Mouse (Mus musculus) MEL (cell line): ENCODE measurements around the gene Hps4. TPM values are rescaled to one million over a fixed set of nuclear protein-coding genes. Genes with fewer than 3 reads are reported as not detected.

ENCODE experiments used
- DNase-seq: peaks from one replicate; pipeline ENCODE4 v3.0.0; 2011; ENCODE audit warnings: low read depth, low spot score
- H3K27ac ChIP-seq: 2 replicates; pipeline ENCODE4 v1.5.1; 2012; ENCODE audit warnings: low read depth, mild to moderate bottlenecking, control low read depth, low read length, moderate library complexity; ENCODE audit not compliant: control insufficient read depth
- H3K27me3 ChIP-seq, 2 experiments: fragments of 150-350 bp in 1 of 2; sonication (generic) in 1 of 2; 2 replicates each; pipeline ENCODE4 v1.6.1; 2012; ENCODE audit warnings: low read length in 2 of 2, mild to moderate bottlenecking in 2 of 2, improper control_type of control experiment in 1 of 2, moderate library complexity in 1 of 2; ENCODE audit not compliant: insufficient read depth in 2 of 2, control insufficient read depth in 1 of 2
- H3K36me3 ChIP-seq, 2 experiments: 2 replicates each; pipeline ENCODE4 v1.6.1; 2012 to 2014; ENCODE audit warnings: low read length in 2 of 2, improper control_type of control experiment in 1 of 2, inconsistent platforms in 1 of 2, mild to moderate bottlenecking in 1 of 2; ENCODE audit not compliant: insufficient read depth in 2 of 2, control insufficient read depth in 1 of 2
- H3K4me1 ChIP-seq, 2 experiments: fragments of 150-350 bp in 1 of 2; sonication (generic) in 1 of 2; 2 replicates each; pipeline ENCODE4 v1.6.1; 2012; ENCODE audit warnings: low read length in 2 of 2, improper control_type of control experiment in 1 of 2, mild to moderate bottlenecking in 1 of 2; ENCODE audit not compliant: insufficient read depth in 2 of 2, control insufficient read depth in 1 of 2
- H3K4me3 ChIP-seq, 2 experiments: fragments of 150-350 bp in 1 of 2; sonication (generic) in 1 of 2; 2 replicates each; pipeline ENCODE4 v1.5.1; 2012; ENCODE audit warnings: low read depth in 2 of 2, low read length in 2 of 2, mild to moderate bottlenecking in 2 of 2, moderate library complexity in 2 of 2, control low read depth in 1 of 2, improper control_type of control experiment in 1 of 2; ENCODE audit not compliant: control insufficient read depth in 1 of 2, insufficient read depth in 1 of 2
- H3K79me2 ChIP-seq: 2 replicates; pipeline ENCODE4 v1.6.1; 2012; ENCODE audit warnings: mild to moderate bottlenecking, low read length, moderate library complexity; ENCODE audit not compliant: control insufficient read depth, poor library complexity, insufficient read depth
- H3K9ac ChIP-seq: 2 replicates; pipeline ENCODE4 v1.6.1; 2012; ENCODE audit warnings: low read depth, mild to moderate bottlenecking, control low read depth, low read length, moderate library complexity; ENCODE audit not compliant: control insufficient read depth, poor library complexity, severe bottlenecking
- H3K9me3 ChIP-seq: fragments of 150-350 bp; sonication (generic); replicated peaks from 2 replicates; pipeline ENCODE4 v1.6.1; 2012; ENCODE audit warnings: mild to moderate bottlenecking, low read length, improper control_type of control experiment, moderate library complexity; ENCODE audit not compliant: insufficient read depth
- CHD1 ChIP-seq: IDR thresholded peaks from 2 replicates; pipeline ENCODE4 v1.6.1; 2012; ENCODE audit warnings: low read depth, mild to moderate bottlenecking, inconsistent platforms, low read length, improper control_type of control experiment
- CTCF ChIP-seq, 3 experiments: IDR thresholded peaks in 2 of 3; conservative IDR thresholded peaks in 1 of 3; 2 replicates each; pipeline ENCODE4 v1.5.1; 2011 to 2012; ENCODE audit warnings: low read length in 3 of 3, low read depth in 2 of 3, mild to moderate bottlenecking in 2 of 3, improper control_type of control experiment in 1 of 3, inconsistent platforms in 1 of 3, mixed read lengths in 1 of 3, moderate library complexity in 1 of 3; ENCODE audit not compliant: control insufficient read depth in 1 of 3, insufficient read depth in 1 of 3, poor library complexity in 1 of 3, severe bottlenecking in 1 of 3
- E2F4 ChIP-seq: IDR thresholded peaks from 2 replicates; pipeline ENCODE4 v1.6.1; 2011; ENCODE audit warnings: low read depth, low read length, improper control_type of control experiment, borderline replicate concordance
- ETS1 ChIP-seq: IDR thresholded peaks from 2 replicates; pipeline ENCODE4 v1.6.1; 2012; ENCODE audit warnings: low read depth, mild to moderate bottlenecking, inconsistent platforms, low read length, improper control_type of control experiment, moderate library complexity
- HCFC1 ChIP-seq: IDR thresholded peaks from 2 replicates; pipeline ENCODE4 v1.6.1; 2012; ENCODE audit warnings: low read depth, mild to moderate bottlenecking, inconsistent platforms, low read length, improper control_type of control experiment, moderate library complexity
- MAZ ChIP-seq: IDR thresholded peaks from 2 replicates; pipeline ENCODE4 v1.6.1; 2012; ENCODE audit warnings: low read depth, mild to moderate bottlenecking, inconsistent platforms, low read length, improper control_type of control experiment
- MYB ChIP-seq: IDR thresholded peaks from 2 replicates; pipeline ENCODE4 v1.6.1; 2011; ENCODE audit warnings: mild to moderate bottlenecking, low read depth, low read length, improper control_type of control experiment
- NRF1 ChIP-seq: IDR thresholded peaks from 2 replicates; pipeline ENCODE4 v1.6.1; 2014; ENCODE audit warnings: low read depth, mild to moderate bottlenecking, inconsistent platforms, low read length, improper control_type of control experiment, moderate library complexity; ENCODE audit not compliant: poor library complexity, insufficient read depth, severe bottlenecking
- POLR2A ChIP-seq, 2 experiments: IDR thresholded peaks; 2 replicates each; pipeline ENCODE4 v1.6.1; 2011 to 2012; ENCODE audit warnings: low read length in 2 of 2, mild to moderate bottlenecking in 2 of 2, control low read depth in 1 of 2, improper control_type of control experiment in 1 of 2, low read depth in 1 of 2, moderate library complexity in 1 of 2; ENCODE audit not compliant: control insufficient read depth in 1 of 2, insufficient read depth in 1 of 2, poor library complexity in 1 of 2
- POLR2AphosphoS2 ChIP-seq: IDR thresholded peaks from 2 replicates; pipeline ENCODE4 v1.6.1; 2011; ENCODE audit warnings: low read length, improper control_type of control experiment
- RCOR1 ChIP-seq: IDR thresholded peaks from 2 replicates; pipeline ENCODE4 v1.6.1; 2012; ENCODE audit warnings: low read depth, mild to moderate bottlenecking, inconsistent platforms, low read length, improper control_type of control experiment
- SIN3A ChIP-seq: IDR thresholded peaks from 2 replicates; pipeline ENCODE4 v1.6.1; 2012; ENCODE audit warnings: low read length, improper control_type of control experiment, inconsistent platforms
- TAL1 ChIP-seq: IDR thresholded peaks from 2 replicates; pipeline ENCODE4 v1.6.1; 2012; ENCODE audit warnings: mild to moderate bottlenecking, inconsistent platforms, low read length, moderate library complexity, mixed read lengths
- USF2 ChIP-seq, 2 experiments: IDR thresholded peaks; 2 replicates each; pipeline ENCODE4 v1.6.1; 2011 to 2012; ENCODE audit warnings: improper control_type of control experiment in 2 of 2, low read length in 2 of 2, borderline replicate concordance in 1 of 2, inconsistent platforms in 1 of 2, low read depth in 1 of 2, mild to moderate bottlenecking in 1 of 2; ENCODE audit not compliant: insufficient read depth in 1 of 2
- ZC3H11A ChIP-seq: IDR thresholded peaks from 2 replicates; pipeline ENCODE4 v1.6.1; 2012; ENCODE audit warnings: low read depth, mild to moderate bottlenecking, inconsistent platforms, low read length, improper control_type of control experiment
- ZKSCAN1 ChIP-seq: IDR thresholded peaks from 2 replicates; pipeline ENCODE4 v1.6.1; 2012; ENCODE audit warnings: low read depth, mild to moderate bottlenecking, inconsistent platforms, low read length, improper control_type of control experiment, moderate library complexity
- ZMIZ1 ChIP-seq: IDR thresholded peaks from 2 replicates; pipeline ENCODE4 v1.6.1; 2012; ENCODE audit warnings: low read depth, mild to moderate bottlenecking, inconsistent platforms, low read length, improper control_type of control experiment, moderate library complexity
- ZNF384 ChIP-seq: IDR thresholded peaks from 2 replicates; pipeline ENCODE4 v1.6.1; 2012; ENCODE audit warnings: low read depth, mild to moderate bottlenecking, inconsistent platforms, low read length, improper control_type of control experiment
- polyA plus RNA-seq, 2 experiments: library from polyadenylated mRNA; stranded (reverse) in 1 of 2; unstranded in 1 of 2; fragments of >175 nt in 1 of 2; fragments of >200 nt in 1 of 2; gene quantifications; 2 replicates each; pipeline versions ENCODE4 v1.2.1 to v1.2.4; 2012; ENCODE audit warnings: low replicate concordance in 2 of 2, low read depth in 1 of 2; ENCODE audit not compliant: insufficient read length in 2 of 2, insufficient read depth in 1 of 2, missing spikeins in 1 of 2
- total RNA-seq: library from RNA; depleted of rRNA; stranded (reverse); fragments of 300-350 nt; gene quantifications from 2 replicates; pipeline ENCODE4 v1.2.3, GENCODE M21; 2012

The Hps4 gene
- total and polyA plus RNA-seq, 3 experiments, result 37.1 to 41.7 TPM; not detected in 1

DNA sequence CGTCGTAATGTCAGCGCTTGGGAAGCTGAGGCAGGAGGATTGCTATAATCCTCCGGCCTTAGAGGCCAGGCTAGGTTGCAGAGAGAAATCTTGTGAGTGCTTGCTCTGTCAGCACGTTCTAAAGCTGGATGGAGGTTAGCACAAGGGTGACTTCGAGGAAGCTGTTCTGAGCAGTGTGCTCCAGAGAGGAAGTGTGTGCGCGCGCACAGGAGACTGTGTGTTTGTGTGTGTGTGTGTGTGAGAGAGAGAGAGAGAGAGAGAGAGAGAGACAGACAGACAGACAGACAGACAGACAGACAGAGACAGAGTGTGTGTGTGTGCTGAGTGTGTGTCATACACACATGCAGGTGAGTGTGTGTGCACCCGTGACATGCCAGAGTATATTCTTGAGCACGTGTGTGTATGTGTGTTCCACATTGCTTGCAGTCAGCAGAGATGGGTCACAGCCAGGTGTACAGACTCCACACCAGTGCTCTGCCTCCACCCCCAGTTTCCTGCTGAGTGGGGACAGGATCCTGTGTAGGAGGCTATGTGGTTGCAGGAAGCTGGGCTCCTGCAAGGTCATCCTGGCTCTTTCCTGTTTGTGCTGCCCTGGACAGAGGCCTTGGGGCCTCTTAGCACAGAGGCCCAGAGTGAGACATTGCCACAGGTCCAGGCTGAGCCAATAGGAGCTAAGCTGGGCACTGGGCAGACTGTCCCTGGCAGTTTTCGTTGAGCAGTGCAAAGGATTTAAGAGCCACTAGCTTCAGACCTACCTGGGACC, 44.5 kb upstream of the Hps4 start:
- no peak for DNase-seq
- Histone ChIP-seq H3K36me3 (peaks cover 0 to 25% of the 10 kb centered on the region in 2 experiments; a peak in 2 of 4 replicates), H3K79me2 (peaks cover 43% of the 10 kb centered on the region; the same call in 1 of the 2 replicates), H3K4me3 (no peak overlapping the region), H3K27me3 (no peaks in the 10 kb centered on the region), H3K27ac (no peak overlapping the region), H3K9ac (no peak overlapping the region), H3K4me1 (peaks cover 23 to 42% of the 10 kb centered on the region in 2 experiments), H3K9me3 (no peaks in the 10 kb centered on the region)
- TF ChIP-seq RCOR1, result no peak

DNA sequence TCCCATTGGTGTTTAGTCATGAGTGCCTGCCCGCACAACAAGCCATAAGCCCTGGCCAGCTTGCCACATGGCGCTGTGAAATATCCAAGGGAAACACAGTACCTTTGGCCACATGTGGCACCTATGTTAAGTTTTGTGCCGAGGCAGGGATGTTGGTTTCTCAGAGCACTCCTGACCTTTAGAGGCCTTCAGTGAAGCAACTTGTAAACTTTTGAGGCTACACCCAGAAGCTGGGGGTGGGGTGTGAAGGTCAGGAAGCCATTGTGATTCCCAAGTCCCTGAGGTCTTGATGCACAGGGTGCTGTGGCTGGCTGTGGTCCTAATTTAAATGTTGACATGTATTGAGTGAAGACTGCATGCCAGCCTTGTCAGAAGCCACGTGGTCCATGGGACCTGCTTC, 43.5 kb upstream of the Hps4 start:
- H3K27ac ChIP-seq, result no peak overlapping the region
- no peak for DNase-seq
- no peak overlapping the region for H3K9ac ChIP-seq
- H3K9me3 ChIP-seq, result no peaks in the 10 kb centered on the region
- no peaks in the 10 kb centered on the region for H3K27me3 ChIP-seq
- TF ChIP-seq POLR2AphosphoS2 (no peak), ZC3H11A (no peak), ZNF384 (no peak), TAL1 (no peak), SIN3A (no peak), ZMIZ1 (no peak)
- H3K36me3 ChIP-seq, result peaks cover 0 to 22% of the 10 kb centered on the region in 2 experiments; a peak in 2 of 4 replicates
- no peak overlapping the region for H3K4me3 ChIP-seq
- peaks cover 37% of the 10 kb centered on the region; the same call in 1 of the 2 replicates for H3K79me2 ChIP-seq
- H3K4me1 ChIP-seq, result peaks cover 23 to 39% of the 10 kb centered on the region in 2 experiments

DNA sequence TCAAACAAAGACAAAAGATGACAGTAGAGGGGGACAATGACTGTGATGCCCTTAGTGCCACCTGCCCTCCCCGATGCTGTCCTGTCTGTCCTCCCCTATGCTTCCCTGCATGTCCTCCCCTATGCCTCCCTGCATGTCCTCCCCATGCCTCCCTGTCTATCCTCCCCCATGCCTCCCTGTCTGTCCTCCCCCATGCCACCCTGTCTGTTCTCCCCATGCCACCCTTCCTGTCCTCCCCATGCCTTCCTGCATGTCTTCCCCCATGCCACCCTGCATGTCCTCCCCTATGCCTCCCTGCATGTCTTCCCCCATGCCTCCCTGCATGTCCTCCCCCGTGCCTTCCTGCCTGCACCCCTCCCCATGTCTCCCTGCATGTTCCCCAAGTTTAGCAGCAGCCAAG, 42.8 kb upstream of the Hps4 start:
- no peak overlapping the region for H3K4me3 ChIP-seq
- no peaks in the 10 kb centered on the region for H3K27me3 ChIP-seq
- H3K9me3 ChIP-seq, result no peaks in the 10 kb centered on the region
- H3K4me1 ChIP-seq, result peaks cover 23 to 32% of the 10 kb centered on the region in 2 experiments
- TF ChIP-seq HCFC1 (no peak), ZKSCAN1 (no peak), ETS1 (no peak), CHD1 (no peak), E2F4 (no peak), USF2 (IDR thresholded peaks at IDR 0.05; ENCODE audit: borderline replicate concordance in 1 of 2, insufficient read depth in 1 of 2, low read depth in 1 of 2, low read length in 2 of 2) (no peak), CTCF (IDR thresholded peaks at IDR 0.05 in 2 of 3, conservative IDR thresholded peaks at IDR 0.05 in 1 of 3; ENCODE audit: control insufficient read depth in 1 of 3, insufficient read depth in 1 of 3, low read depth in 2 of 3, low read length in 3 of 3, poor library complexity in 1 of 3, severe bottlenecking in 1 of 3) (no peak), MYB (no peak), POLR2A (IDR thresholded peaks at IDR 0.05; ENCODE audit: control insufficient read depth in 1 of 2, insufficient read depth in 1 of 2, low read depth in 1 of 2, low read length in 2 of 2, poor library complexity in 1 of 2) (no peak), MAZ (no peak), NRF1 (no peak)
- H3K36me3 ChIP-seq, result peaks cover 0 to 22% of the 10 kb centered on the region in 2 experiments; a peak in 2 of 4 replicates
- no peak overlapping the region for H3K9ac ChIP-seq
- H3K79me2 ChIP-seq, result peaks cover 37% of the 10 kb centered on the region; the same call in 1 of the 2 replicates
- no peak for DNase-seq
- H3K27ac ChIP-seq, result no peak overlapping the region
